Mouse (Mus musculus): ENCODE results near the gene Gcnt2. TPM values are rescaled to one million over a fixed set of nuclear protein-coding genes. Genes with fewer than 3 reads are reported as not detected.
"Not testable (repeated sequence)": the region's sequence is repeated elsewhere in the genome, so short reads cannot be mapped to it uniquely, and the experiment has no call there.

Gcnt2 gene
- polyA plus RNA-seq, 1 experiment from 2014 or later: 11.2 TPM

GRCm38 (mm10) chr13:40994487-40995263 is 135.1 kb downstream of the Gcnt2 start:
- DNase-seq (ENCODE audit: low spot score) (no peak), ATAC-seq (replicated peaks; ENCODE audit: low FRiP score, low TSS enrichment, low read depth) (no peak)
- Histone ChIP-seq H3K4me1 (replicated peaks; ENCODE audit: control insufficient read depth, insufficient read depth, low read length) (peaks cover 6% of the 10 kb centered on the region; the same call in 1 of the 2 replicates), H3K27ac (ENCODE audit: low read depth) (peak overlapping the region; percentile 38; the same call in 1 of the 2 replicates), H3K9ac (ENCODE audit: low read length) (0 out of 2 replicates have a peak overlapping the region, but pooled peaks have one; percentile 17), H3K4me3 (ENCODE audit: low read depth, low read length) (no peak overlapping the region), H3K27me3 (replicated peaks; ENCODE audit: control insufficient read depth, insufficient read depth, low read length) (no peaks in the 10 kb centered on the region), H3K36me3 (ENCODE audit: control insufficient read depth, insufficient read depth, low read length) (no peaks in the 10 kb centered on the region), H3K9me3 (ENCODE audit: control insufficient read depth, low read length) (no peaks in the 10 kb centered on the region), H3K4me2 (ENCODE audit: low read length) (peak overlapping the region; percentile 32)
- WGBS: 14% methylated on average over 8 of the region's 8 CpGs

- H3K27ac ChIP-seq (ENCODE audit: low read depth); H3K36me3 ChIP-seq (ENCODE audit: control insufficient read depth, insufficient read depth, low read length): not testable (repeated sequence)
- WGBS: 86% methylated on average over 5 of the region's 5 CpGs
Observed at GRCm38 (mm10) chr13:40998537-40998936, 139.0 kb downstream of the Gcnt2 start.

GRCm38 (mm10) chr13:41000140-41000925 is 140.8 kb downstream of the Gcnt2 start:
- Histone ChIP-seq H3K9me3 (ENCODE audit: control insufficient read depth, low read length) (no peaks in the 10 kb centered on the region), H3K27me3 (replicated peaks; ENCODE audit: control insufficient read depth, insufficient read depth, low read length) (no peaks in the 10 kb centered on the region), H3K4me3 (ENCODE audit: low read depth, low read length) (peak overlapping the region; percentile 99), H3K9ac (ENCODE audit: low read length) (peak overlapping the region; percentile 84), H3K4me2 (ENCODE audit: low read length) (peak overlapping the region; percentile 93), H3K4me1 (replicated peaks; ENCODE audit: control insufficient read depth, insufficient read depth, low read length) (peaks cover 7% of the 10 kb centered on the region), H3K27ac (ENCODE audit: low read depth) (peak overlapping the region; percentile 99), H3K36me3 (ENCODE audit: control insufficient read depth, insufficient read depth, low read length) (peaks cover 10% of the 10 kb centered on the region)
- WGBS: under 1% methylated on average over 25 of the region's 25 CpGs
- ATAC-seq (replicated peaks; ENCODE audit: low FRiP score, low TSS enrichment, low read depth) (peak; percentile 44), DNase-seq (ENCODE audit: low spot score) (peak; percentile 78)

More at GRCm38 (mm10) chr13:40998537-40998936, 139.0 kb downstream of the Gcnt2 start:
- not testable (repeated sequence) for H3K9me3 ChIP-seq (ENCODE audit: control insufficient read depth, low read length); H3K27me3 ChIP-seq (replicated peaks; ENCODE audit: control insufficient read depth, insufficient read depth, low read length); ATAC-seq (replicated peaks; ENCODE audit: low FRiP score, low TSS enrichment, low read depth); H3K4me3 ChIP-seq (ENCODE audit: low read depth, low read length); H3K4me2 ChIP-seq (ENCODE audit: low read length); H3K9ac ChIP-seq (ENCODE audit: low read length); DNase-seq (ENCODE audit: low spot score)
- peaks cover 13% of the 10 kb centered on the region for H3K4me1 ChIP-seq (replicated peaks; ENCODE audit: control insufficient read depth, insufficient read depth, low read length)

GRCm38 (mm10) chr13:41000926-41001639 is 141.5 kb downstream of the Gcnt2 start, which contains the start of gene Pak1ip1:
Pak1ip1 (plus strand) TSS chr13:41001023.
- DNase-seq (ENCODE audit: low spot score): peak; percentile 99
- Histone ChIP-seq H3K36me3 (ENCODE audit: control insufficient read depth, insufficient read depth, low read length) (peaks cover 18% of the 10 kb centered on the region), H3K27ac (ENCODE audit: low read depth) (peak within 1 kb of the TSS; percentile 99), H3K27me3 (replicated peaks; ENCODE audit: control insufficient read depth, insufficient read depth, low read length) (no peaks in the 10 kb centered on the region), H3K9ac (ENCODE audit: low read length) (peak within 1 kb of the TSS; percentile 84), H3K4me3 (ENCODE audit: low read depth, low read length) (peak within 1 kb of the TSS; percentile 99), H3K4me2 (ENCODE audit: low read length) (peak within 1 kb of the TSS; percentile 93), H3K4me1 (replicated peaks; ENCODE audit: control insufficient read depth, insufficient read depth, low read length) (peaks cover 7% of the 10 kb centered on the region), H3K9me3 (ENCODE audit: control insufficient read depth, low read length) (no peaks in the 10 kb centered on the region)
- ATAC-seq (replicated peaks; ENCODE audit: low FRiP score, low TSS enrichment, low read depth): peak; percentile 95
- under 1% methylated on average over 58 of the region's 58 CpGs for WGBS

- 83% methylated on average over 5 of the region's 5 CpGs for WGBS
- no peak for ATAC-seq (replicated peaks; ENCODE audit: low FRiP score, low TSS enrichment, low read depth)
- Histone ChIP-seq H3K27me3 (replicated peaks; ENCODE audit: control insufficient read depth, insufficient read depth, low read length) (no peaks in the 10 kb centered on the region), H3K4me3 (ENCODE audit: low read depth, low read length) (peak overlapping the region; percentile 99), H3K36me3 (ENCODE audit: control insufficient read depth, insufficient read depth, low read length) (peaks cover 26% of the 10 kb centered on the region), H3K9ac (ENCODE audit: low read length) (peak overlapping the region; percentile 84; the same call in 1 of the 2 replicates), H3K4me2 (ENCODE audit: low read length) (peak overlapping the region; percentile 93), H3K9me3 (ENCODE audit: control insufficient read depth, low read length) (no peaks in the 10 kb centered on the region), H3K27ac (ENCODE audit: low read depth) (no peak overlapping the region), H3K4me1 (replicated peaks; ENCODE audit: control insufficient read depth, insufficient read depth, low read length) (peaks cover 7% of the 10 kb centered on the region)
- no peak for DNase-seq (ENCODE audit: low spot score)
Observed at GRCm38 (mm10) chr13:41002001-41002400, 142.4 kb downstream of the Gcnt2 start.

GRCm38 (mm10) chr13:41006244-41006643 is 146.7 kb downstream of the Gcnt2 start:
- no peak for ATAC-seq (replicated peaks; ENCODE audit: low FRiP score, low TSS enrichment, low read depth)
- no peak overlapping the region for H3K27ac ChIP-seq (ENCODE audit: low read depth)

GRCm38 (mm10) chr13:41008271-41008670 is 148.7 kb downstream of the Gcnt2 start:
- H3K9me3 ChIP-seq (ENCODE audit: control insufficient read depth, low read length): no peaks in the 10 kb centered on the region
- no peak overlapping the region for H3K4me3 ChIP-seq (ENCODE audit: low read depth, low read length)
- H3K27ac ChIP-seq (ENCODE audit: low read depth): no peak overlapping the region
- no peak overlapping the region for H3K9ac ChIP-seq (ENCODE audit: low read length)
- no peaks in the 10 kb centered on the region for H3K4me1 ChIP-seq (replicated peaks; ENCODE audit: control insufficient read depth, insufficient read depth, low read length)
- 94% methylated on average over 10 of the region's 10 CpGs for WGBS
- peaks cover 87% of the 10 kb centered on the region for H3K36me3 ChIP-seq (ENCODE audit: control insufficient read depth, insufficient read depth, low read length)
- no peak overlapping the region for H3K4me2 ChIP-seq (ENCODE audit: low read length)
- H3K27me3 ChIP-seq (replicated peaks; ENCODE audit: control insufficient read depth, insufficient read depth, low read length): no peaks in the 10 kb centered on the region
- DNase-seq (ENCODE audit: low spot score) (no peak), ATAC-seq (replicated peaks; ENCODE audit: low FRiP score, low TSS enrichment, low read depth) (no peak)

More at GRCm38 (mm10) chr13:41006244-41006643, 146.7 kb downstream of the Gcnt2 start:
- no peaks in the 10 kb centered on the region for H3K27me3 ChIP-seq (replicated peaks; ENCODE audit: control insufficient read depth, insufficient read depth, low read length)
- peaks cover 66% of the 10 kb centered on the region for H3K36me3 ChIP-seq (ENCODE audit: control insufficient read depth, insufficient read depth, low read length)
- H3K9ac ChIP-seq (ENCODE audit: low read length): no peak overlapping the region
- WGBS: 97% methylated on average over 4 of the region's 4 CpGs
- no peak for DNase-seq (ENCODE audit: low spot score)
- no peak overlapping the region for H3K4me3 ChIP-seq (ENCODE audit: low read depth, low read length)
- H3K4me2 ChIP-seq (ENCODE audit: low read length): no peak overlapping the region
- H3K4me1 ChIP-seq (replicated peaks; ENCODE audit: control insufficient read depth, insufficient read depth, low read length): peaks cover 7% of the 10 kb centered on the region; the same call in 1 of the 2 replicates
- no peaks in the 10 kb centered on the region for H3K9me3 ChIP-seq (ENCODE audit: control insufficient read depth, low read length)

GRCm38 (mm10) chr13:41008946-41009345 is 149.4 kb downstream of the Gcnt2 start:
- Histone ChIP-seq H3K9me3 (ENCODE audit: control insufficient read depth, low read length) (no peaks in the 10 kb centered on the region), H3K27me3 (replicated peaks; ENCODE audit: control insufficient read depth, insufficient read depth, low read length) (no peaks in the 10 kb centered on the region), H3K4me3 (ENCODE audit: low read depth, low read length) (no peak overlapping the region), H3K27ac (ENCODE audit: low read depth) (no peak overlapping the region), H3K4me1 (replicated peaks; ENCODE audit: control insufficient read depth, insufficient read depth, low read length) (no peaks in the 10 kb centered on the region), H3K9ac (ENCODE audit: low read length) (no peak overlapping the region), H3K4me2 (ENCODE audit: low read length) (no peak overlapping the region), H3K36me3 (ENCODE audit: control insufficient read depth, insufficient read depth, low read length) (peaks cover 89% of the 10 kb centered on the region)
- ATAC-seq (replicated peaks; ENCODE audit: low FRiP score, low TSS enrichment, low read depth) (no peak), DNase-seq (ENCODE audit: low spot score) (no peak)
- 86% methylated on average over 8 of the region's 8 CpGs for WGBS
